Mouse (Mus musculus): ENCODE data around the gene Col4a2.

- TF ChIP-seq CTCF (IDR thresholded peaks at IDR 0.05; ENCODE audit: extremely low read depth, insufficient read depth, insufficient read length, insufficient replicate concordance) (no peak), POLR2A (IDR thresholded peaks at IDR 0.05; ENCODE audit: low read depth, low read length) (no peak)
These were observed 144.7 kb downstream of the Col4a2 start for GRCm38 (mm10) chr8:11457278-11457677.
